Mouse (Mus musculus): ENCODE results near the gene Ptger4.

Ptger4 gene

GRCm38 (mm10) chr15:5243959-5244905 lies at the start of gene Ptger4:
Gene Ptger4, minus strand, starts transcription at chr15:5244187.
- in situ Hi-C loops (cut with MboI, MseI): loop anchor here (5.0 to 25.0 kb wide), 5 partner anchors 203 to 1358 kb away; no protein-coding TSS in a partner anchor

GRCm38 (mm10) chr15:5288412-5288811 lies 44.4 kb upstream of the Ptger4 start:
- in situ Hi-C loops (cut with MboI, MseI): no loop called here

- in situ Hi-C loops (cut with MboI, MseI): no loop called here
Observed at GRCm38 (mm10) chr15:5287072-5287471, 43.1 kb upstream of the Ptger4 start.

GRCm38 (mm10) chr15:5281316-5281715 lies 37.3 kb upstream of the Ptger4 start:
- in situ Hi-C loops (cut with MboI, MseI): no loop called here

GRCm38 (mm10) chr15:5279831-5280230 lies 35.8 kb upstream of the Ptger4 start:
- in situ Hi-C loops (cut with MboI, MseI): no loop called here

- in situ Hi-C loops (cut with MboI, MseI): no loop called here
Observed at GRCm38 (mm10) chr15:5278525-5278924, 34.5 kb upstream of the Ptger4 start.

- in situ Hi-C loops (cut with MboI, MseI): no loop called here
Observed at GRCm38 (mm10) chr15:5273981-5274380, 30.0 kb upstream of the Ptger4 start.

GRCm38 (mm10) chr15:5266095-5266494 lies 22.1 kb upstream of the Ptger4 start:
- in situ Hi-C loops (cut with MboI, MseI): no loop called here

- in situ Hi-C loops (cut with MboI, MseI): no loop called here
Observed at GRCm38 (mm10) chr15:5262874-5263504, 19.0 kb upstream of the Ptger4 start.

- in situ Hi-C loops (cut with MboI, MseI): no loop called here
Observed at GRCm38 (mm10) chr15:5262095-5262667, 18.2 kb upstream of the Ptger4 start.

GRCm38 (mm10) chr15:5261004-5261403 lies 17.0 kb upstream of the Ptger4 start:
- in situ Hi-C loops (cut with MboI, MseI): no loop called here

GRCm38 (mm10) chr15:5260183-5260582 lies 16.2 kb upstream of the Ptger4 start:
- in situ Hi-C loops (cut with MboI, MseI): no loop called here

- in situ Hi-C loops (cut with MboI, MseI): no loop called here
Observed at GRCm38 (mm10) chr15:5250182-5250581, 6.2 kb upstream of the Ptger4 start.

- in situ Hi-C loops (cut with MboI, MseI): loop anchor here (5.0 to 25.0 kb wide), 5 partner anchors 204 to 1359 kb away; no protein-coding TSS in a partner anchor
Observed at GRCm38 (mm10) chr15:5243036-5243958, 690 bp downstream of the Ptger4 start.

GRCm38 (mm10) chr15:5242241-5243035 lies 1.5 kb downstream of the Ptger4 start:
- in situ Hi-C loops (cut with MboI, MseI): loop anchor here (5.0 to 25.0 kb wide), 5 partner anchors 205 to 1360 kb away; no protein-coding TSS in a partner anchor

GRCm38 (mm10) chr15:5241304-5242201 lies 2.4 kb downstream of the Ptger4 start:
- in situ Hi-C loops (cut with MboI, MseI): loop anchor here (5.0 to 25.0 kb wide), 5 partner anchors 206 to 1361 kb away; no protein-coding TSS in a partner anchor

GRCm38 (mm10) chr15:5240360-5240759 lies 3.6 kb downstream of the Ptger4 start:
- in situ Hi-C loops (cut with MboI, MseI): loop anchor here (5.0 to 25.0 kb wide), 5 partner anchors 207 to 1362 kb away; no protein-coding TSS in a partner anchor

GRCm38 (mm10) chr15:5239901-5240300 lies 4.1 kb downstream of the Ptger4 start:
- in situ Hi-C loops (cut with MboI, MseI): loop anchor here (5.0 to 25.0 kb wide), 8 partner anchors 207 to 1362 kb away; no protein-coding TSS in a partner anchor

- in situ Hi-C loops (cut with MboI, MseI): loop anchor here (5.0 to 25.0 kb wide), 4 partner anchors 273 to 965 kb away; no protein-coding TSS in a partner anchor
Observed at GRCm38 (mm10) chr15:5239361-5239760, 4.6 kb downstream of the Ptger4 start.
